Mouse (Mus musculus): ENCODE measurements at regions not wholly inside any gene's neighbourhood (a gene's known extent, or its start where the extent isn't known, plus 50 kb on each side); places are given as distances from the start of the nearest gene placed in this dataset.

DNA sequence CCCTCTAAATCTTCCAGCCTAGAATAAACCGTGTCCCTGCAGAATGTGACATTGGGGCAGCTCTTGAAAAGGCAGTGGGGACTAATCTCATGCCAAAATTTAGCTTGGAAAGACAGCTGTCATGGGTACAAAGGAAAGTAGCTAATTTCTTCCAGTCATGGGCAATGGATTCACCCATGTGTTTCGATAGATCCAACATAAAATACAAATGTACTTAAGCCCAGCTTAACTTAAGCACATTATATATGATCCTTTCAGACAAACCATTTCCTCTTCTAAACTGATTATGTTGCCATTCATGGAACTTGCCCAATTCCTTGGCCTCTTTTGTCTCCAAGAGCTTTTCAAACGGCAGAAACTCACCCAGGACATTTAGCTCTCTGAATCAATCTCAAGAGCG lies 970.5 kb downstream of the Defb40 start:
- Histone ChIP-seq H3K27ac (ENCODE audit: control insufficient read depth, low read depth, low read length) (no peak overlapping the region), H3K4me1 (ENCODE audit: control insufficient read depth in 1 of 2, insufficient read depth in 2 of 2, low read length in 2 of 2) (no peaks in the 10 kb centered on the region), H3K9ac (ENCODE audit: control insufficient read depth, low read depth, low read length, poor library complexity, severe bottlenecking) (no peak overlapping the region), H3K36me3 (ENCODE audit: control insufficient read depth in 1 of 2, insufficient read depth in 2 of 2, low read length in 2 of 2) (no peaks in the 10 kb centered on the region), H3K9me3 (replicated peaks; ENCODE audit: insufficient read depth, low read length) (no peaks in the 10 kb centered on the region), H3K79me2 (ENCODE audit: control insufficient read depth, insufficient read depth, low read length, poor library complexity) (no peaks in the 10 kb centered on the region), H3K27me3 (ENCODE audit: control insufficient read depth in 1 of 2, insufficient read depth in 2 of 2, low read length in 2 of 2) (no peaks in the 10 kb centered on the region), H3K4me3 (ENCODE audit: control insufficient read depth in 1 of 2, insufficient read depth in 1 of 2, low read depth in 2 of 2, low read length in 2 of 2) (no peak overlapping the region)
- no peak for DNase-seq (ENCODE audit: low read depth, low spot score)
- TF ChIP-seq UBTF (IDR thresholded peaks at IDR 0.05; ENCODE audit: borderline replicate concordance, insufficient read depth, low read depth, low read length) (no peak), TCF12 (IDR thresholded peaks at IDR 0.05; ENCODE audit: low read depth, low read length) (no peak), HCFC1 (IDR thresholded peaks at IDR 0.05; ENCODE audit: low read depth, low read length) (no peak)

DNA sequence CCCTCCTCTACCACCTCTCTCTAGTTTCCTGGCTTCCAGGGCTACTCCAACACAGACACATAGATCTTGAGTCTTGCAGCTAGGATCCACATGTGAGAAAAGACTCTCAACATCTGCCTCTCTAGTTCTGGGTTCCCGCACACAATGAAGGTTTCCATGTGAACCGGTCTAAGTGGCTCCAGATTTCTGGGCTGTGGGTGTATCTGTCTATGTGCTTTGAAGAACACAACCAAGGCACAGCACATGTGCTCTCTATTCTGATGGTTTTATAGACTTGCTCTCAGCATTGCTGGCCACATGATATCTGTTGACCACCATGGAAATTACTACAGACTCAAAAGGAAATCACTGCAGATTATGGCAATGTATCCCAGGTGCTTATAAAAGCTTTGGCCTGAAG lies 972.4 kb downstream of the Defb40 start:
- no peak overlapping the region for H3K9ac ChIP-seq (ENCODE audit: control insufficient read depth, low read depth, low read length, poor library complexity, severe bottlenecking)
- H3K79me2 ChIP-seq (ENCODE audit: control insufficient read depth, insufficient read depth, low read length, poor library complexity): no peaks in the 10 kb centered on the region
- no peak overlapping the region for H3K27ac ChIP-seq (ENCODE audit: control insufficient read depth, low read depth, low read length)
- DNase-seq (ENCODE audit: low read depth, low spot score): no peak
- H3K27me3 ChIP-seq (ENCODE audit: control insufficient read depth in 1 of 2, insufficient read depth in 2 of 2, low read length in 2 of 2): no peaks in the 10 kb centered on the region
- no peaks in the 10 kb centered on the region for H3K36me3 ChIP-seq (ENCODE audit: control insufficient read depth in 1 of 2, insufficient read depth in 2 of 2, low read length in 2 of 2)
- no peaks in the 10 kb centered on the region for H3K9me3 ChIP-seq (replicated peaks; ENCODE audit: insufficient read depth, low read length)
- H3K4me3 ChIP-seq (ENCODE audit: control insufficient read depth in 1 of 2, insufficient read depth in 1 of 2, low read depth in 2 of 2, low read length in 2 of 2): no peak overlapping the region
- H3K4me1 ChIP-seq (ENCODE audit: control insufficient read depth in 1 of 2, insufficient read depth in 2 of 2, low read length in 2 of 2): no peaks in the 10 kb centered on the region
- TF ChIP-seq POLR2AphosphoS5 (IDR thresholded peaks at IDR 0.05; ENCODE audit: borderline replicate concordance, low read depth, low read length) (no peak), GABPA (IDR thresholded peaks at IDR 0.05; ENCODE audit: low read depth, low read length) (no peak), EP300 (IDR thresholded peaks at IDR 0.05; ENCODE audit: low read depth in 1 of 2, low read length in 2 of 2) (no peak)

DNA sequence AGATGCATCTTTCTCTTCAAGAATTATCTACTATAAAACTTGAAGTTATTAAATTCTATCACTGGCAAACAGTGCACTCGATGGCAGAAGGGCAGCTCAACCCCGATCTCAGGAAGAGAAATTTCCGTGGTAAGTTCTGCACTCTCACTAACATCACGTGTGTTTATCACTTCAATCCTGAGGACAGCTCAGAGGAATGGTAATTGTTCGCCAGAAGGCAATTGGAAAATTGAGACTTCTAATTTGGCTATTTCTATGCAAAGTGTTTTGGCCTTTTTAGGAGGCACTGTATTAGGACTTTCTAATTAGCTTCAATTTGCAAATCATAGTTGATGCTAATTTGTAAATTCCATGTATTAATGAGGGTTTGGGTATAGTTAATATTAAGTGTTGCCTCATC lies 977.3 kb downstream of the Defb40 start:
- Histone ChIP-seq H3K4me3 (ENCODE audit: control insufficient read depth in 1 of 2, insufficient read depth in 1 of 2, low read depth in 2 of 2, low read length in 2 of 2) (no peak overlapping the region), H3K9ac (ENCODE audit: control insufficient read depth, low read depth, low read length, poor library complexity, severe bottlenecking) (no peak overlapping the region), H3K27ac (ENCODE audit: control insufficient read depth, low read depth, low read length) (no peak overlapping the region), H3K27me3 (ENCODE audit: control insufficient read depth in 1 of 2, insufficient read depth in 2 of 2, low read length in 2 of 2) (no peaks in the 10 kb centered on the region), H3K36me3 (ENCODE audit: control insufficient read depth in 1 of 2, insufficient read depth in 2 of 2, low read length in 2 of 2) (no peaks in the 10 kb centered on the region), H3K4me1 (ENCODE audit: control insufficient read depth in 1 of 2, insufficient read depth in 2 of 2, low read length in 2 of 2) (no peaks in the 10 kb centered on the region), H3K79me2 (ENCODE audit: control insufficient read depth, insufficient read depth, low read length, poor library complexity) (no peaks in the 10 kb centered on the region), H3K9me3 (replicated peaks; ENCODE audit: insufficient read depth, low read length) (no peaks in the 10 kb centered on the region)
- DNase-seq (ENCODE audit: low read depth, low spot score): no peak
- no peak for TF ChIP-seq NRF1 (IDR thresholded peaks at IDR 0.05; ENCODE audit: insufficient read depth, low read depth, low read length, poor library complexity, severe bottlenecking)
- TF ChIP-seq MYB (IDR thresholded peaks at IDR 0.05; ENCODE audit: low read depth, low read length): no peak
- TF ChIP-seq TBP (IDR thresholded peaks at IDR 0.05; ENCODE audit: low read depth, low read length): no peak
- no peak for TF ChIP-seq ETS1 (IDR thresholded peaks at IDR 0.05; ENCODE audit: low read depth, low read length)
